Mouse (Mus musculus): Measurements from ENCODE around the gene Otud1.
A peak's percentile ranks its signal among the peaks of the same experiment; 100 is the strongest.

- TF ChIP-seq EP300 (IDR thresholded peaks at IDR 0.05; ENCODE audit: low read depth) (no peak), CTCF (IDR thresholded peaks at IDR 0.05; ENCODE audit: low read depth) (0 out of 2 replicates have a peak, but pooled peaks have one; percentile 3)
Observed at GRCm38 (mm10) chr2:19660875-19661274, 3.3 kb downstream of the Otud1 start.

Measured in liver, postnatal 0 days (tissue).